Mouse (Mus musculus) kidney, embryonic 14.5 days (tissue): ENCODE results near the gene Rabgap1l. TPM values are rescaled to one million over a fixed set of nuclear protein-coding genes. Genes with fewer than 3 reads are reported as not detected.

Experiments
- ATAC-seq: fragments of 200-750 bp; cut with Nextera tagmentation; 2 replicates; pipeline ENCODE4 v1.8.0; 2017; ENCODE audit warnings: moderate number of reproducible peaks, mild to moderate bottlenecking, moderate TSS enrichment, moderate library complexity; ENCODE audit not compliant: low FRiP score, low TSS enrichment
- H3K27ac ChIP-seq: fragments of 300-500 bp; sonication (generic); 2 replicates; pipeline ENCODE4 v1.5.1; 2014; ENCODE audit warnings: low read depth, mild to moderate bottlenecking, low read length, moderate library complexity, mixed read lengths
- H3K27me3 ChIP-seq: fragments of 300-500 bp; sonication (generic); 2 replicates; pipeline ENCODE4 v1.6.1; 2014; ENCODE audit warnings: mild to moderate bottlenecking, low read length; ENCODE audit not compliant: control insufficient read depth, insufficient read depth
- H3K36me3 ChIP-seq: fragments of 300-500 bp; sonication (generic); 2 replicates; pipeline ENCODE4 v1.6.1; 2014; ENCODE audit warnings: low read length, mixed read lengths; ENCODE audit not compliant: control insufficient read depth, insufficient read depth
- H3K4me1 ChIP-seq: fragments of 300-500 bp; sonication (generic); 2 replicates; pipeline ENCODE4 v1.6.1; 2014; ENCODE audit warnings: low read length, mixed read lengths; ENCODE audit not compliant: control insufficient read depth, insufficient read depth
- H3K4me2 ChIP-seq: fragments of 300-500 bp; sonication (generic); replicated peaks from 2 replicates; pipeline ENCODE4 v1.6.1; 2014; ENCODE audit warnings: low read depth, mild to moderate bottlenecking, low read length
- H3K4me3 ChIP-seq: fragments of 300-500 bp; sonication (generic); 2 replicates; pipeline ENCODE4 v1.5.1; 2014; ENCODE audit warnings: mild to moderate bottlenecking, low read length
- H3K9ac ChIP-seq: fragments of 300-500 bp; sonication (generic); 2 replicates; pipeline ENCODE4 v1.6.1; 2014; ENCODE audit warnings: low read depth, mild to moderate bottlenecking, low read length, moderate library complexity
- H3K9me3 ChIP-seq: fragments of 300-500 bp; sonication (generic); 2 replicates; pipeline ENCODE4 v1.6.1; 2016; ENCODE audit warnings: low read length; ENCODE audit not compliant: control insufficient read depth
- WGBS: fragments of 180-500 bp; shearing (Covaris S2); extraction: QIAGEN DNeasy Blood & Tissue Kit; methylation state at CpG from one replicate; pipeline ENCODE4 v1.1.7; 2014; 5-methylcytosine and 5-hydroxymethylcytosine counted together
- polyA plus RNA-seq: library from polyadenylated mRNA; unstranded; fragments of >200 nt; fragmentation: Nextera tagmentation; extraction: Ambion mirVana; gene quantifications from 2 replicates; pipeline ENCODE4 v1.2.1, GENCODE M21; 2014

Gene Rabgap1l
- polyA plus RNA-seq, 1 experiment from 2014 or later: 13.2 TPM

GRCm38 (mm10) chr1:160247473-160247872 is 545.5 kb downstream of the Rabgap1l start:
- no peaks in the 10 kb centered on the region for H3K36me3 ChIP-seq
- no peak overlapping the region for H3K27ac ChIP-seq
- H3K27me3 ChIP-seq: no peaks in the 10 kb centered on the region
- ATAC-seq: no peak
- no peaks in the 10 kb centered on the region for H3K4me1 ChIP-seq
- no peaks in the 10 kb centered on the region for H3K9me3 ChIP-seq
- 81% methylated on average over 9 of the region's 9 CpGs for WGBS
- H3K4me2 ChIP-seq: no peak overlapping the region
- no peak overlapping the region for H3K9ac ChIP-seq
- no peak overlapping the region for H3K4me3 ChIP-seq

- Histone ChIP-seq H3K4me3 (no peak overlapping the region), H3K4me1 (no peaks in the 10 kb centered on the region), H3K36me3 (no peaks in the 10 kb centered on the region), H3K4me2 (no peak overlapping the region), H3K9me3 (no peaks in the 10 kb centered on the region), H3K27ac (no peak overlapping the region), H3K9ac (no peak overlapping the region), H3K27me3 (no peaks in the 10 kb centered on the region)
- WGBS: 79% methylated on average over 4 of the region's 4 CpGs
- no peak for ATAC-seq
Observed at GRCm38 (mm10) chr1:160246844-160247243, 546.2 kb downstream of the Rabgap1l start.

GRCm38 (mm10) chr1:160245954-160246353 is 547.1 kb downstream of the Rabgap1l start:
- WGBS: 75% methylated on average over 2 of the region's 2 CpGs
- Histone ChIP-seq H3K4me3 (no peak overlapping the region), H3K4me1 (no peaks in the 10 kb centered on the region), H3K27ac (no peak overlapping the region), H3K27me3 (no peaks in the 10 kb centered on the region), H3K9ac (no peak overlapping the region), H3K36me3 (no peaks in the 10 kb centered on the region), H3K4me2 (no peak overlapping the region), H3K9me3 (no peaks in the 10 kb centered on the region)
- ATAC-seq: no peak

- Histone ChIP-seq H3K9me3 (no peaks in the 10 kb centered on the region), H3K27me3 (no peaks in the 10 kb centered on the region), H3K4me3 (no peak overlapping the region), H3K4me1 (no peaks in the 10 kb centered on the region), H3K4me2 (no peak overlapping the region), H3K9ac (no peak overlapping the region), H3K36me3 (no peaks in the 10 kb centered on the region), H3K27ac (no peak overlapping the region)
- no peak for ATAC-seq
- 95% methylated on average over 5 of the region's 5 CpGs for WGBS
Observed at GRCm38 (mm10) chr1:160244689-160245088, 548.3 kb downstream of the Rabgap1l start.

GRCm38 (mm10) chr1:160240091-160240490 is 552.9 kb downstream of the Rabgap1l start:
- no peak overlapping the region for H3K9ac ChIP-seq
- H3K4me1 ChIP-seq: no peaks in the 10 kb centered on the region
- 91% methylated on average over 2 of the region's 2 CpGs for WGBS
- ATAC-seq: no peak
- no peak overlapping the region for H3K4me2 ChIP-seq
- H3K27ac ChIP-seq: no peak overlapping the region
- H3K27me3 ChIP-seq: no peaks in the 10 kb centered on the region
- no peaks in the 10 kb centered on the region for H3K36me3 ChIP-seq
- no peak overlapping the region for H3K4me3 ChIP-seq
- no peaks in the 10 kb centered on the region for H3K9me3 ChIP-seq

GRCm38 (mm10) chr1:160238852-160239443 is 554.1 kb downstream of the Rabgap1l start:
- H3K27me3 ChIP-seq: no peaks in the 10 kb centered on the region
- ATAC-seq: no peak
- H3K27ac ChIP-seq: no peak overlapping the region
- H3K4me3 ChIP-seq: no peak overlapping the region
- H3K9ac ChIP-seq: no peak overlapping the region
- H3K4me2 ChIP-seq: no peak overlapping the region
- H3K36me3 ChIP-seq: no peaks in the 10 kb centered on the region
- 97% methylated on average over 1 of the region's 1 CpGs for WGBS
- H3K4me1 ChIP-seq: no peaks in the 10 kb centered on the region
- no peaks in the 10 kb centered on the region for H3K9me3 ChIP-seq

GRCm38 (mm10) chr1:160237981-160238380 is 555.0 kb downstream of the Rabgap1l start:
- Histone ChIP-seq H3K36me3 (no peaks in the 10 kb centered on the region), H3K4me1 (no peaks in the 10 kb centered on the region), H3K27ac (no peak overlapping the region), H3K9me3 (no peaks in the 10 kb centered on the region), H3K4me3 (no peak overlapping the region), H3K27me3 (no peaks in the 10 kb centered on the region), H3K9ac (no peak overlapping the region), H3K4me2 (no peak overlapping the region)
- no peak for ATAC-seq
- WGBS: 98% methylated on average over 2 of the region's 2 CpGs

GRCm38 (mm10) chr1:160233921-160234320 is 559.1 kb downstream of the Rabgap1l start:
- Histone ChIP-seq H3K4me3 (no peak overlapping the region), H3K9ac (no peak overlapping the region), H3K27ac (no peak overlapping the region), H3K36me3 (no peaks in the 10 kb centered on the region), H3K9me3 (no peaks in the 10 kb centered on the region), H3K4me1 (no peaks in the 10 kb centered on the region), H3K4me2 (no peak overlapping the region), H3K27me3 (no peaks in the 10 kb centered on the region)
- ATAC-seq: no peak

- Histone ChIP-seq H3K36me3 (no peaks in the 10 kb centered on the region), H3K27ac (no peak overlapping the region), H3K9me3 (no peaks in the 10 kb centered on the region), H3K4me2 (no peak overlapping the region), H3K27me3 (no peaks in the 10 kb centered on the region), H3K4me3 (no peak overlapping the region), H3K9ac (no peak overlapping the region), H3K4me1 (no peaks in the 10 kb centered on the region)
- ATAC-seq: no peak
- WGBS: 93% methylated on average over 3 of the region's 3 CpGs
Observed at GRCm38 (mm10) chr1:160232113-160232512, 560.9 kb downstream of the Rabgap1l start.
